Mouse (Mus musculus): ENCODE measurements around the gene Fmnl3.
A peak's percentile ranks its signal among the peaks of the same experiment; 100 is the strongest.

Gene Fmnl3

GRCm38 (mm10) chr15:99317267-99317651 lies 53.0 kb downstream of the Fmnl3 start:
- no peak for DNase-seq (ENCODE audit: low spot score in 2 of 2)

GRCm38 (mm10) chr15:99316314-99317266 lies 53.7 kb downstream of the Fmnl3 start:
- peak; percentile 35 to 86 for DNase-seq (ENCODE audit: low spot score in 2 of 2)

- no peak for DNase-seq (ENCODE audit: low spot score in 2 of 2)
Observed at GRCm38 (mm10) chr15:99314891-99315290, 55.4 kb downstream of the Fmnl3 start.

DNA sequence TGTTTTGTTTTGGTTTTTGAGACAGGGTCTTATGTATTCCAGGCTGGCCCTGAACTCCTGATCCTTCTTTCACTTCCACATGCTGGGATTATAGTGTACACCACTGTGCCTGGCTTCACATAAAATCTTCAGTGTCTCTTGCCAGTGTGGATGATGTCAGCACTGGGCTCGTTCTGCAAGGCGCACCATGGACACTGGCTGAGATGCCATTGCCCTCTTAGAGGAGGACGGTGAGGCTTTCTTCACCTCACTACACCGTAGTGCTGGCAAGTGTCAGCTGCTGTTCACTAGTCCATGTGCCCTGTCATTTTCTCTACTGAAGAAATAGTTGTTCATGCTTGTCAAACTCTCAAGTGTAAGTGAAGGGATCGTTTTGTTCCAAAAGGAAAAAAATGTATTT lies 59.7 kb downstream of the Fmnl3 start:
- no peak for DNase-seq (ENCODE audit: low spot score in 2 of 2)

GRCm38 (mm10) chr15:99309549-99309948 lies 60.7 kb downstream of the Fmnl3 start:
- DNase-seq (ENCODE audit: low spot score in 2 of 2): no peak

- DNase-seq (ENCODE audit: low spot score in 2 of 2): no peak
Observed at GRCm38 (mm10) chr15:99307476-99307875, 62.8 kb downstream of the Fmnl3 start.

- no peak for DNase-seq (ENCODE audit: low spot score in 2 of 2)
Observed at GRCm38 (mm10) chr15:99296213-99296612, 74.1 kb downstream of the Fmnl3 start.

DNA sequence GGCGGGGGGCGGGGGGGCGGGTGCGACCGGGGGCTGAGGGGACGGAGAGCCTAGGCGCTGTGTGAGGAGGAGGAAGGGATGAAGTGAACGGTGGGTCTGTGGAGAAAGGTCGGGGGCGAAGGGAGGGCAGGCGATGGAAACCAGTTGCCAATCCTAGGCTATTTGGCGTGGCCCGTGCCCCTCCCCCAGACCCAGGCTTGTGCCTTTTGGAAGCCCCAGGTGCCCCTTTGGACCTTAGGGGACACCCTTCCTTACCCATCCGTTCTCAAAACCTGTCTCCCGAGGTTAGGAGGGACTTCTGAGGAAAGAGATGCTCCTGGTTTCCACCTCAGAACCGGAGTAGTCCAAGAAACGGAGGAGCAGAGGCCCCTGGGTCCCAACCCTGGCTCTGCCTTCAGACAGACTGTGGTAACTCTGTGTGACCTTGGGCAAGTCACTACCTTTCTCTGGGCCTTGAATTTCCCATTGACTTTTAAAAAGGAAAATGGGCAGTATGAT lies 74.7 kb downstream of the Fmnl3 start, which contains the start of gene Fam186b:
TSS of gene Fam186b (minus strand) at position 405 of the 498 bp plus-strand sequence.
- peak in 1 of 2 experiments; percentile 22 for DNase-seq (ENCODE audit: low spot score in 2 of 2)

GRCm38 (mm10) chr15:99294813-99295374 lies 75.4 kb downstream of the Fmnl3 start, which contains the start of gene Prpf40b:
Prpf40b (plus strand) TSS chr15:99295087.
- DNase-seq (ENCODE audit: low spot score in 2 of 2): peak; percentile 91 to 95

DNA sequence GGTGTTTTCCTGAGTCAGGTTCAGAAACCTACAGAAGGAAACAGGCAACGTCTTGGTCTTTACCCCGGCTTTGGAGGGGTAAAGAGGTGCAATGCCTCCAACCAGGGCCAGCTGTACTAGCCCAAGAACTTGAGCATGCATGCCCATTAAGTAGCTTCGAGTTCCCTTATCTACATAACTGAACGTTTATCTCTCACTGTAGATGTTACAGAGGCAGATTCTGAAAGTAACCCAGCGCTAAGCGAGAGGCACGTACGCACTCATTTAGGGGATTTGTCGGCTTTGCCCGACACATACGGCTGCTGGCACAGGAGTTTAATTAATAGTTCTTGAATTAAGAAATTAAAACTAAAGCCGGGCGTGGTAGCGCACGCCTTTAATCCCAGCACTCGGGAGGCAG lies 76.0 kb downstream of the Fmnl3 start:
- no peak for DNase-seq (ENCODE audit: low spot score in 2 of 2)

DNA sequence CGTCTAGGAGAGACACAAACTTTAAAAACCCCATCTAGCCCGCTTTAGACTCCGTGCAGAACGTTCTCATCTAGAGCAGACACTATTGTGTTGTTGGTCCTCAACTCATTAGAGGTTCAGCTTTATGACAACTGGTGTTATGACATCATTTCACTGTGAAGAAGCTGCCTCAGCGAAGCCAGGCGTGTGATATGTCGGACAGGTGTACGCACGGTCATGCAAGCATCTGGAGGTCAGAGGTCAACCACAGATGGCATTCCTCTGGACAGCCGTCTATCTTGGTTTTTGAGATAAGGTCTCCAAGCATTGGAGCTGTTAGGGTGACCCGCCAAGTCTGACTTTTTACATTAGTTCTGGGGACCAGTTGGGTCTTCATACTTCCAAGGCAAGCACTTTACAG lies 79.7 kb downstream of the Fmnl3 start:
- DNase-seq (ENCODE audit: low spot score in 2 of 2): no peak

DNA sequence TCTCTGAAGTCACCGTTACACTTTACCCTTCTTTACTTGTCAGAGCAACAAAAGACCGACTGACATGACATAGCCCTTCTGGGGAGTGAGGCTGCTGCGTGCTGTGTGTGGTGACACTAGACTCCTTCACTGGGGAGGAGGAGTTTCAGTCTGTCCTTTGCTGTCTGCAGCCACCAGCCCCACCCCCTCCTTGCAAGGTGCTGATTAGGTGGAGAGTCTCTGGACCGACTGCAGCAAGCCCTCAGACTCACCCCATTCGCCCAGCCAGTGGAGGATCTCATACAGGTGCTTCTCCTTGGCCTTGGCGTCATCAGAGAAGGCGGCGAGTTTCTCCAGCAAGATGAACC lies 85.1 kb downstream of the Fmnl3 start:
- no peak for DNase-seq (ENCODE audit: low spot score in 2 of 2)

- no peak for DNase-seq (ENCODE audit: low spot score in 2 of 2)
Observed at GRCm38 (mm10) chr15:99284527-99285188, 85.6 kb downstream of the Fmnl3 start.

DNA sequence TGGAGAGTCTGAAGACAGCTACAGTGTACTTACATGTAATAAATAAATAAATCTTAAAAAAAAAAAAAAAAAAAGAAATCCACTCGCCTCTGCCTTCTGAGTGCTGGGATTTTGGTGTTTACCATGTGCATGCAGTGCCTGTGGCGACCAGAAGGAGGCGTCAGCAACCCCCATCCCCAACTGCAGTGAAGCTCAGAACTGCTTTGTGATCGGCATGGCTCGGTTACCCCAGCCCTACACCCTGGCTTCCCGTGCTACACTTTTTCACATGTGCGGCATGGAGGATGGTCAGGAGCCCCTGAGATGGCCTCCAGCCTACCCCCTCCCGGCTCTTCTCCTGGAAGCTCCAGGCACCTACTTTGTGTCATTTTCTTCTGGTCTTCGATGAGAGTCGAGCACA lies 86.8 kb downstream of the Fmnl3 start:
- no peak for DNase-seq (ENCODE audit: low spot score in 2 of 2)

- DNase-seq (ENCODE audit: low spot score in 2 of 2): no peak
Observed at GRCm38 (mm10) chr15:99278271-99278670, 92.0 kb downstream of the Fmnl3 start.

- no peak for DNase-seq (ENCODE audit: low spot score in 2 of 2)
Observed at GRCm38 (mm10) chr15:99276095-99276494, 94.2 kb downstream of the Fmnl3 start.
